Mouse (Mus musculus) left cerebral cortex, adult 8-10 months (tissue): ENCODE measurements at regions not wholly inside any gene's neighbourhood (a gene's known extent, or its start where the extent isn't known, plus 50 kb on each side); places are given as distances from the start of the nearest gene placed in this dataset.

Experiments used
- DNase-seq, 2 experiments: peaks; one replicate each; pipeline ENCODE4 v3.0.0; 2022; ENCODE audit warnings: low spot score in 2 of 2

GRCm38 (mm10) chr12:71569662-71570061 lies 260.0 kb downstream of the Dact1 start:
- no peak for DNase-seq

- no peak for DNase-seq
These were observed 260.4 kb downstream of the Dact1 start for GRCm38 (mm10) chr12:71570116-71570515.

- no peak for DNase-seq
These were observed 257.9 kb upstream of the Daam1 start for GRCm38 (mm10) chr12:71572833-71573446.

GRCm38 (mm10) chr12:71573456-71573855 lies 257.4 kb upstream of the Daam1 start:
- no peak for DNase-seq

GRCm38 (mm10) chr12:71574685-71575084 lies 256.2 kb upstream of the Daam1 start:
- DNase-seq, result no peak

GRCm38 (mm10) chr12:71577349-71577748 lies 253.5 kb upstream of the Daam1 start:
- no peak for DNase-seq

- no peak for DNase-seq
These were observed 252.9 kb upstream of the Daam1 start for GRCm38 (mm10) chr12:71578006-71578405.

GRCm38 (mm10) chr12:71578912-71579311 lies 252.0 kb upstream of the Daam1 start:
- peak in 1 of 2 experiments; percentile 16 for DNase-seq

- no peak for DNase-seq
These were observed 250.2 kb upstream of the Daam1 start for GRCm38 (mm10) chr12:71580532-71581290.

- no peak for DNase-seq
These were observed 246.3 kb upstream of the Daam1 start for GRCm38 (mm10) chr12:71584618-71585017.

GRCm38 (mm10) chr12:71598641-71599040 lies 232.2 kb upstream of the Daam1 start:
- no peak for DNase-seq

- DNase-seq, result no peak
These were observed 229.7 kb upstream of the Daam1 start for GRCm38 (mm10) chr12:71601091-71601690.

GRCm38 (mm10) chr12:71603136-71603535 lies 227.7 kb upstream of the Daam1 start:
- no peak for DNase-seq

- DNase-seq, result no peak
These were observed 224.5 kb upstream of the Daam1 start for GRCm38 (mm10) chr12:71606366-71606765.

- no peak for DNase-seq
These were observed 222.9 kb upstream of the Daam1 start for GRCm38 (mm10) chr12:71607966-71608365.

- DNase-seq, result no peak
These were observed 217.6 kb upstream of the Daam1 start for GRCm38 (mm10) chr12:71613326-71613725.

- DNase-seq, result no peak
These were observed 215.9 kb upstream of the Daam1 start for GRCm38 (mm10) chr12:71614945-71615344.

- no peak for DNase-seq
These were observed 215.5 kb upstream of the Daam1 start for GRCm38 (mm10) chr12:71615383-71615782.

GRCm38 (mm10) chr12:71616121-71616520 lies 214.8 kb upstream of the Daam1 start:
- DNase-seq, result no peak

- DNase-seq, result no peak
These were observed 212.4 kb upstream of the Daam1 start for GRCm38 (mm10) chr12:71618466-71618865.

GRCm38 (mm10) chr12:71618956-71619355 lies 211.9 kb upstream of the Daam1 start:
- DNase-seq, result no peak

- no peak for DNase-seq
These were observed 211.3 kb upstream of the Daam1 start for GRCm38 (mm10) chr12:71619561-71619960.

- DNase-seq, result no peak
These were observed 209.3 kb upstream of the Daam1 start for GRCm38 (mm10) chr12:71621542-71621941.
